Mouse (Mus musculus): ENCODE measurements around the gene Ift122. TPM values are rescaled to one million over a fixed set of nuclear protein-coding genes. Genes with fewer than 3 reads are reported as not detected.
A peak's percentile ranks its signal among the peaks of the same experiment; 100 is the strongest.

Ift122 gene
- polyA plus RNA-seq, 1 experiment from 2014 or later: 26.1 TPM

- no peak overlapping the region for H3K9ac ChIP-seq
- WGBS: 83% methylated on average over 7 of the region's 7 CpGs
- no peak overlapping the region for H3K4me3 ChIP-seq
- H3K9me3 ChIP-seq (replicated peaks): no peaks in the 10 kb centered on the region
- no peak for ATAC-seq
- peaks cover 5% of the 10 kb centered on the region; the same call in 1 of the 2 replicates for H3K4me1 ChIP-seq
- peaks cover 28% of the 10 kb centered on the region for H3K36me3 ChIP-seq (ENCODE audit: poor library complexity, severe bottlenecking)
- H3K27me3 ChIP-seq: no peaks in the 10 kb centered on the region
- no peak overlapping the region for H3K27ac ChIP-seq
- H3K4me2 ChIP-seq: no peak overlapping the region
Observed at GRCm38 (mm10) chr6:115897926-115898520, 44.8 kb downstream of the Ift122 start.

GRCm38 (mm10) chr6:115901062-115901461 is 47.8 kb downstream of the Ift122 start:
- Histone ChIP-seq H3K27me3 (no peaks in the 10 kb centered on the region), H3K4me1 (peaks cover 5% of the 10 kb centered on the region; the same call in 1 of the 2 replicates), H3K9ac (no peak overlapping the region; the same call in 1 of the 2 replicates), H3K4me3 (no peak overlapping the region), H3K36me3 (ENCODE audit: poor library complexity, severe bottlenecking) (peaks cover 31% of the 10 kb centered on the region), H3K4me2 (no peak overlapping the region), H3K27ac (peak overlapping the region; percentile 19; the same call in 1 of the 2 replicates), H3K9me3 (replicated peaks) (no peaks in the 10 kb centered on the region)
- WGBS: 28% methylated on average over 3 of the region's 3 CpGs
- peak; percentile 81 for ATAC-seq

- no peak overlapping the region; the same call in 1 of the 2 replicates for H3K9ac ChIP-seq
- H3K27me3 ChIP-seq: no peaks in the 10 kb centered on the region
- WGBS: 80% methylated on average over 8 of the region's 8 CpGs
- H3K4me2 ChIP-seq: no peak overlapping the region
- 0 out of 2 replicates have a peak, but pooled peaks have one; percentile 16 for ATAC-seq
- peaks cover 5% of the 10 kb centered on the region; the same call in 1 of the 2 replicates for H3K4me1 ChIP-seq
- no peaks in the 10 kb centered on the region for H3K9me3 ChIP-seq (replicated peaks)
- H3K4me3 ChIP-seq: no peak overlapping the region
- H3K27ac ChIP-seq: peak overlapping the region; percentile 19; the same call in 1 of the 2 replicates
- H3K36me3 ChIP-seq (ENCODE audit: poor library complexity, severe bottlenecking): peaks cover 33% of the 10 kb centered on the region
Observed at GRCm38 (mm10) chr6:115901489-115901931, 48.2 kb downstream of the Ift122 start.

GRCm38 (mm10) chr6:115902545-115902944 is 49.3 kb downstream of the Ift122 start:
- no peak overlapping the region for H3K9ac ChIP-seq
- no peaks in the 10 kb centered on the region for H3K27me3 ChIP-seq
- H3K27ac ChIP-seq: no peak overlapping the region
- peaks cover 5% of the 10 kb centered on the region; the same call in 1 of the 2 replicates for H3K4me1 ChIP-seq
- 79% methylated on average over 3 of the region's 3 CpGs for WGBS
- H3K4me2 ChIP-seq: no peak overlapping the region
- H3K9me3 ChIP-seq (replicated peaks): no peaks in the 10 kb centered on the region
- peaks cover 41% of the 10 kb centered on the region for H3K36me3 ChIP-seq (ENCODE audit: poor library complexity, severe bottlenecking)
- no peak for ATAC-seq
- no peak overlapping the region for H3K4me3 ChIP-seq

GRCm38 (mm10) chr6:115905568-115905967 is 52.3 kb downstream of the Ift122 start:
- 92% methylated on average over 6 of the region's 6 CpGs for WGBS
- H3K27me3 ChIP-seq: no peaks in the 10 kb centered on the region
- H3K4me1 ChIP-seq: peaks cover 13% of the 10 kb centered on the region; the same call in 1 of the 2 replicates
- no peaks in the 10 kb centered on the region for H3K9me3 ChIP-seq (replicated peaks)
- H3K4me2 ChIP-seq: no peak overlapping the region
- H3K36me3 ChIP-seq (ENCODE audit: poor library complexity, severe bottlenecking): peaks cover 40% of the 10 kb centered on the region
- no peak overlapping the region for H3K4me3 ChIP-seq
- no peak for ATAC-seq
- H3K27ac ChIP-seq: no peak overlapping the region
- no peak overlapping the region for H3K9ac ChIP-seq

- no peak for ATAC-seq
- Histone ChIP-seq H3K27ac (no peak overlapping the region), H3K9ac (no peak overlapping the region), H3K4me1 (peaks cover 9% of the 10 kb centered on the region; the same call in 1 of the 2 replicates), H3K9me3 (replicated peaks) (no peaks in the 10 kb centered on the region), H3K4me3 (no peak overlapping the region), H3K4me2 (no peak overlapping the region), H3K36me3 (ENCODE audit: poor library complexity, severe bottlenecking) (peaks cover 40% of the 10 kb centered on the region), H3K27me3 (no peaks in the 10 kb centered on the region)
- WGBS: 91% methylated on average over 1 of the region's 1 CpGs
Observed at GRCm38 (mm10) chr6:115906455-115906854, 53.2 kb downstream of the Ift122 start.

GRCm38 (mm10) chr6:115906871-115907270 is 53.6 kb downstream of the Ift122 start:
- Histone ChIP-seq H3K4me3 (no peak overlapping the region), H3K4me2 (no peak overlapping the region), H3K4me1 (0 out of 2 replicates have a peak, but pooled peaks cover 8% of the 10 kb centered on the region), H3K36me3 (ENCODE audit: poor library complexity, severe bottlenecking) (peaks cover 40% of the 10 kb centered on the region), H3K27ac (no peak overlapping the region), H3K27me3 (no peaks in the 10 kb centered on the region), H3K9me3 (replicated peaks) (no peaks in the 10 kb centered on the region), H3K9ac (no peak overlapping the region)
- no peak for ATAC-seq
- 87% methylated on average over 2 of the region's 2 CpGs for WGBS

- Histone ChIP-seq H3K27me3 (no peaks in the 10 kb centered on the region), H3K4me3 (no peak overlapping the region), H3K27ac (no peak overlapping the region), H3K9me3 (replicated peaks) (no peaks in the 10 kb centered on the region), H3K4me1 (peaks cover 17% of the 10 kb centered on the region), H3K9ac (no peak overlapping the region; the same call in 1 of the 2 replicates), H3K36me3 (ENCODE audit: poor library complexity, severe bottlenecking) (peaks cover 37% of the 10 kb centered on the region), H3K4me2 (no peak overlapping the region)
- whole genome bisulfite sequencing: 53% methylated on average over 6 of the region's 6 CpGs
- ATAC-seq: no peak
Observed at GRCm38 (mm10) chr6:115908421-115908982, 55.2 kb downstream of the Ift122 start.

- no peak overlapping the region for H3K9ac ChIP-seq
- H3K4me1 ChIP-seq: peaks cover 22% of the 10 kb centered on the region
- WGBS: 70% methylated on average over 3 of the region's 3 CpGs
- no peak overlapping the region for H3K4me3 ChIP-seq
- H3K27me3 ChIP-seq: no peaks in the 10 kb centered on the region
- H3K4me2 ChIP-seq: no peak overlapping the region
- no peak for ATAC-seq
- peaks cover 33% of the 10 kb centered on the region for H3K36me3 ChIP-seq (ENCODE audit: poor library complexity, severe bottlenecking)
- H3K27ac ChIP-seq: no peak overlapping the region
- no peaks in the 10 kb centered on the region for H3K9me3 ChIP-seq (replicated peaks)
Observed at GRCm38 (mm10) chr6:115909052-115909451, 55.8 kb downstream of the Ift122 start.

- Histone ChIP-seq H3K4me3 (no peak overlapping the region), H3K4me1 (peaks cover 31% of the 10 kb centered on the region), H3K9ac (no peak overlapping the region), H3K4me2 (no peak overlapping the region), H3K36me3 (ENCODE audit: poor library complexity, severe bottlenecking) (peaks cover 28% of the 10 kb centered on the region), H3K27ac (no peak overlapping the region), H3K27me3 (no peaks in the 10 kb centered on the region), H3K9me3 (replicated peaks) (no peaks in the 10 kb centered on the region)
- no peak for ATAC-seq
- WGBS: 82% methylated on average over 8 of the region's 8 CpGs
Observed at GRCm38 (mm10) chr6:115909940-115910339, 56.7 kb downstream of the Ift122 start.

GRCm38 (mm10) chr6:115911763-115912162 is 58.5 kb downstream of the Ift122 start:
- no peak for ATAC-seq
- Histone ChIP-seq H3K4me3 (no peak overlapping the region), H3K27ac (no peak overlapping the region), H3K27me3 (no peaks in the 10 kb centered on the region), H3K36me3 (ENCODE audit: poor library complexity, severe bottlenecking) (peaks cover 15% of the 10 kb centered on the region), H3K9me3 (replicated peaks) (no peaks in the 10 kb centered on the region), H3K4me2 (no peak overlapping the region), H3K4me1 (peaks cover 48% of the 10 kb centered on the region), H3K9ac (no peak overlapping the region)
- WGBS: 87% methylated on average over 6 of the region's 6 CpGs

- Histone ChIP-seq H3K9ac (no peak overlapping the region), H3K27me3 (no peaks in the 10 kb centered on the region), H3K4me3 (no peak overlapping the region), H3K27ac (peak overlapping the region; percentile 84), H3K4me2 (no peak overlapping the region), H3K36me3 (ENCODE audit: poor library complexity, severe bottlenecking) (peaks cover 10% of the 10 kb centered on the region; the same call in 1 of the 2 replicates), H3K4me1 (peaks cover 47% of the 10 kb centered on the region), H3K9me3 (replicated peaks) (no peaks in the 10 kb centered on the region)
- ATAC-seq: no peak
- WGBS: 68% methylated on average over 10 of the region's 10 CpGs
Observed at GRCm38 (mm10) chr6:115913482-115913881, 60.2 kb downstream of the Ift122 start.

Data from forebrain, embryonic 13.5 days (tissue).